17 mouse cellular contexts compared by ENCODE assay signal in the genomic region with DNA sequence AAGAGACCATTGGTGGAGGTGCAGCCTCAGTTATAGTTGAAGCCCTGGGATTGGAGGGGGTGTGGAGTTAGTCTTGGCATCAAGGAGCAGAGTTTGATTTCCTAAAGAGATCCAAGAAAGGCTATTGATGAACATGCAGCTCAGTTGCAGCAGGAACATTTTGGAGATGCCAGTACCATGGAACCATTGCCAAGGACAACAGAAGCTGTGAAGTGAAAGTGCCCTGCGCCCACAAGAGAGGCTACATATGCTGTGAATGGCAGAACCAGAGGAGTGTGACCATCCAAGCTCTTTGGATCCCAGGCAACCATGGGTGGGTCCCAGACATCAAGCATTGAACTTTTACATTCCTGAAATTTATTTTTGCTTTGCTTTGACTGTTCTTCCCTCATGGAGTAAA.
"Had no signal": no experiment of that assay in that cellular context is flagged by ENCODE, and none has a peak within 500 bp of the region (broad histone marks: within the 10 kb centered on the region; RNA-seq: fewer than 3 reads in every experiment).

No protein-coding gene starts in this region.

- ATAC-seq: intestine, embryonic 16.5 days; liver, embryonic 12.5 days; midbrain, embryonic 13.5 days; midbrain, embryonic 16.5 days had no signal

- DNase-seq: kidney, adult 18-20 months; kidney, postnatal 10 days; kidney, postnatal 36 days; liver; lung, adult 18-20 months; lung, postnatal 10 days; lung, postnatal 36 days; retina, postnatal 1 day; right cerebral cortex, postnatal 25 days; spleen, adult 18-20 months; thymus, adult 2 months; thymus, postnatal 14 days; thymus, postnatal 4 days had no signal
